Mouse (Mus musculus) subcutaneous adipose tissue, adult 2 months (tissue): ENCODE data around the gene Armcx2. TPM values are rescaled to one million over a fixed set of nuclear protein-coding genes. Genes with fewer than 3 reads are reported as not detected.

Experiments
- polyA plus RNA-seq: library from polyadenylated mRNA; depleted of rRNA; stranded (reverse); fragments of >200 nt; gene quantifications from 2 replicates; pipeline ENCODE4 v1.2.3, GENCODE M21; 2012; ENCODE audit warnings: low replicate concordance; rRNA removed

Armcx2 gene
- 8.5 and 39.0 TPM in 2 replicates for polyA plus RNA-seq

GRCm38 (mm10) chrX:134808755-134809224 lies at the start of gene Armcx2:
TSS of gene Armcx2 (minus strand) at chrX:134809221.

GRCm38 (mm10) chrX:134756434-134757292 lies 52.4 kb downstream of the Armcx2 start, which contains the start of gene Armcx3:
TSS of gene Armcx3 (plus strand) at chrX:134756595.

Other genes starting within 250 kb of the Armcx2 start
- gene Btk, start 225.7 kb downstream of the Armcx2 start, polyA plus RNA-seq = 1.7 and 1.8 TPM in 2 replicates
- 115 and 206 TPM in 2 replicates for gene Rpl36a, start 223.6 kb downstream of the Armcx2 start, polyA plus RNA-seq
- gene Gla, start 208.1 kb downstream of the Armcx2 start, polyA plus RNA-seq = 2.1 and 3.9 TPM in 2 replicates
- gene Hnrnph2, start 208.0 kb downstream of the Armcx2 start, polyA plus RNA-seq = 14.2 and 19.2 TPM in 2 replicates
- 0.82 and 2.8 TPM in 2 replicates for gene Armcx4, start 122.7 kb downstream of the Armcx2 start, polyA plus RNA-seq
- gene Armcx1, start 91.3 kb downstream of the Armcx2 start, polyA plus RNA-seq = 6.5 and 9.5 TPM in 2 replicates
- 1.2 and 4.7 TPM in 2 replicates for gene Armcx6, start 57.8 kb downstream of the Armcx2 start, polyA plus RNA-seq
- 7.6 and 12.6 TPM in 2 replicates for gene Armcx3, start 52.6 kb downstream of the Armcx2 start, polyA plus RNA-seq
- gene Nxf2, start 155.5 kb upstream of the Armcx2 start, polyA plus RNA-seq = 0.06 and 0.19 TPM in 2 replicates
- gene Zmat1, start 200.0 kb upstream of the Armcx2 start, polyA plus RNA-seq = 0.64 and 1.2 TPM in 2 replicates